Mouse (Mus musculus): Measurements from ENCODE around the gene Gpc1. TPM values are rescaled to one million over a fixed set of nuclear protein-coding genes. Genes with fewer than 3 reads are reported as not detected.
A peak's percentile ranks its signal among the peaks of the same experiment; 100 is the strongest.

Gpc1 gene
- polyA plus RNA-seq, 1 experiment from 2014 or later = 64.3 TPM

- no peak overlapping the region for H3K27ac ChIP-seq (replicated peaks)
- no peak overlapping the region for H3K9ac ChIP-seq
- WGBS = 81% methylated on average over 5 of the region's 5 CpGs
- peaks cover 10% of the 10 kb centered on the region; the same call in 1 of the 2 replicates for H3K9me3 ChIP-seq
- no peaks in the 10 kb centered on the region for H3K27me3 ChIP-seq
- H3K36me3 ChIP-seq = no peaks in the 10 kb centered on the region
- H3K4me1 ChIP-seq (replicated peaks) = no peaks in the 10 kb centered on the region
- no peak overlapping the region for H3K4me3 ChIP-seq
- H3K4me2 ChIP-seq = no peak overlapping the region
- no peak for ATAC-seq (ENCODE audit: low read depth)
These were observed 26.3 kb upstream of the Gpc1 start for GRCm38 (mm10) chr1:92805181-92805580.

- H3K9me3 ChIP-seq = peaks cover 10% of the 10 kb centered on the region; the same call in 1 of the 2 replicates
- H3K36me3 ChIP-seq = no peaks in the 10 kb centered on the region
- H3K27me3 ChIP-seq = no peaks in the 10 kb centered on the region
- WGBS = 71% methylated on average over 2 of the region's 2 CpGs
- no peaks in the 10 kb centered on the region for H3K4me1 ChIP-seq (replicated peaks)
- ATAC-seq (ENCODE audit: low read depth) = no peak
- no peak overlapping the region for H3K9ac ChIP-seq
- no peak overlapping the region for H3K4me2 ChIP-seq
- no peak overlapping the region for H3K4me3 ChIP-seq
- no peak overlapping the region for H3K27ac ChIP-seq (replicated peaks)
These were observed 25.6 kb upstream of the Gpc1 start for GRCm38 (mm10) chr1:92805836-92806235.

GRCm38 (mm10) chr1:92806720-92807119 lies 24.7 kb upstream of the Gpc1 start:
- Histone ChIP-seq H3K36me3 (no peaks in the 10 kb centered on the region), H3K9ac (no peak overlapping the region), H3K27me3 (no peaks in the 10 kb centered on the region), H3K27ac (replicated peaks) (no peak overlapping the region), H3K4me3 (no peak overlapping the region), H3K4me2 (no peak overlapping the region), H3K4me1 (replicated peaks) (no peaks in the 10 kb centered on the region), H3K9me3 (peaks cover 10% of the 10 kb centered on the region; the same call in 1 of the 2 replicates)
- WGBS = 87% methylated on average over 3 of the region's 3 CpGs
- ATAC-seq (ENCODE audit: low read depth) = no peak

- 86% methylated on average over 4 of the region's 4 CpGs for WGBS
- ATAC-seq (ENCODE audit: low read depth) = no peak
- H3K4me2 ChIP-seq = no peak overlapping the region
These were observed 21.8 kb upstream of the Gpc1 start for GRCm38 (mm10) chr1:92809621-92810020.

GRCm38 (mm10) chr1:92814319-92814718 lies 17.1 kb upstream of the Gpc1 start:
- no peaks in the 10 kb centered on the region for H3K27me3 ChIP-seq
- H3K27ac ChIP-seq (replicated peaks) = no peak overlapping the region
- peaks cover 6% of the 10 kb centered on the region; the same call in 1 of the 2 replicates for H3K9me3 ChIP-seq
- H3K4me1 ChIP-seq (replicated peaks) = no peaks in the 10 kb centered on the region
- no peak overlapping the region for H3K4me2 ChIP-seq
- H3K4me3 ChIP-seq = no peak overlapping the region
- no peak for ATAC-seq (ENCODE audit: low read depth)
- H3K9ac ChIP-seq = no peak overlapping the region
- 68% methylated on average over 5 of the region's 5 CpGs for WGBS
- H3K36me3 ChIP-seq = no peaks in the 10 kb centered on the region

More at GRCm38 (mm10) chr1:92809621-92810020, 21.8 kb upstream of the Gpc1 start:
- Histone ChIP-seq H3K27me3 (no peaks in the 10 kb centered on the region), H3K9me3 (peaks cover 10% of the 10 kb centered on the region; the same call in 1 of the 2 replicates), H3K36me3 (no peaks in the 10 kb centered on the region), H3K4me3 (no peak overlapping the region), H3K4me1 (replicated peaks) (no peaks in the 10 kb centered on the region), H3K9ac (no peak overlapping the region), H3K27ac (replicated peaks) (no peak overlapping the region)

GRCm38 (mm10) chr1:92815100-92815499 lies 16.3 kb upstream of the Gpc1 start:
- Histone ChIP-seq H3K4me2 (no peak overlapping the region), H3K9ac (no peak overlapping the region), H3K27ac (replicated peaks) (no peak overlapping the region), H3K27me3 (no peaks in the 10 kb centered on the region), H3K9me3 (no peaks in the 10 kb centered on the region), H3K4me1 (replicated peaks) (no peaks in the 10 kb centered on the region), H3K4me3 (no peak overlapping the region), H3K36me3 (no peaks in the 10 kb centered on the region)
- WGBS = 67% methylated on average over 9 of the region's 9 CpGs
- no peak for ATAC-seq (ENCODE audit: low read depth)

- 74% methylated on average over 5 of the region's 5 CpGs for WGBS
These were observed 15.6 kb upstream of the Gpc1 start for GRCm38 (mm10) chr1:92815756-92816294.

GRCm38 (mm10) chr1:92830626-92831187 lies 738 bp upstream of the Gpc1 start:
- 6% methylated on average over 13 of the region's 13 CpGs for WGBS
- ATAC-seq (ENCODE audit: low read depth) = no peak
- peak overlapping the region; percentile 97 for H3K9ac ChIP-seq

More at GRCm38 (mm10) chr1:92815756-92816294, 15.6 kb upstream of the Gpc1 start:
- no peaks in the 10 kb centered on the region for H3K4me1 ChIP-seq (replicated peaks)
- no peak overlapping the region for H3K9ac ChIP-seq
- H3K4me2 ChIP-seq = no peak overlapping the region
- no peaks in the 10 kb centered on the region for H3K27me3 ChIP-seq
- H3K9me3 ChIP-seq = no peaks in the 10 kb centered on the region
- no peak overlapping the region for H3K27ac ChIP-seq (replicated peaks)
- no peaks in the 10 kb centered on the region for H3K36me3 ChIP-seq
- no peak for ATAC-seq (ENCODE audit: low read depth)
- H3K4me3 ChIP-seq = no peak overlapping the region

GRCm38 (mm10) chr1:92832011-92833010 lies 866 bp downstream of the Gpc1 start:
- peak; percentile 28 for ATAC-seq (ENCODE audit: low read depth)
- 1% methylated on average over 60 of the region's 62 CpGs for WGBS
- peak overlapping the region; percentile 93 for H3K27ac ChIP-seq (replicated peaks)
- peak overlapping the region; percentile 92 for H3K4me3 ChIP-seq
- peak overlapping the region; percentile 70 for H3K4me2 ChIP-seq
- peaks cover 22% of the 10 kb centered on the region for H3K27me3 ChIP-seq
- 0 out of 2 replicates have a peak, but pooled peaks cover 11% of the 10 kb centered on the region for H3K36me3 ChIP-seq
- peak overlapping the region; percentile 97 for H3K9ac ChIP-seq
- H3K9me3 ChIP-seq = no peaks in the 10 kb centered on the region
- H3K4me1 ChIP-seq (replicated peaks) = peaks cover 51% of the 10 kb centered on the region

More at GRCm38 (mm10) chr1:92830626-92831187, 738 bp upstream of the Gpc1 start:
- H3K4me1 ChIP-seq (replicated peaks) = peaks cover 39% of the 10 kb centered on the region
- H3K36me3 ChIP-seq = 0 out of 2 replicates have a peak, but pooled peaks cover 7% of the 10 kb centered on the region
- H3K4me3 ChIP-seq = peak overlapping the region; percentile 92
- peaks cover 25% of the 10 kb centered on the region for H3K27me3 ChIP-seq
- H3K4me2 ChIP-seq = peak overlapping the region; percentile 70
- H3K27ac ChIP-seq (replicated peaks) = peak overlapping the region; percentile 93
- H3K9me3 ChIP-seq = no peaks in the 10 kb centered on the region

- Histone ChIP-seq H3K9ac (peak overlapping the region; percentile 97; the same call in 1 of the 2 replicates), H3K27ac (replicated peaks) (no peak overlapping the region), H3K4me3 (peak overlapping the region; percentile 92; the same call in 1 of the 2 replicates), H3K4me2 (peak overlapping the region; percentile 70), H3K36me3 (0 out of 2 replicates have a peak, but pooled peaks cover 11% of the 10 kb centered on the region), H3K4me1 (replicated peaks) (peaks cover 63% of the 10 kb centered on the region), H3K9me3 (no peaks in the 10 kb centered on the region), H3K27me3 (peaks cover 11% of the 10 kb centered on the region)
- 0 out of 2 replicates have a peak, but pooled peaks have one; percentile 20 for ATAC-seq (ENCODE audit: low read depth)
- 65% methylated on average over 7 of the region's 7 CpGs for WGBS
These were observed 2.7 kb downstream of the Gpc1 start for GRCm38 (mm10) chr1:92833987-92834706.

Measured in neural tube, embryonic 13.5 days (tissue).